Mouse (Mus musculus) neural tube, embryonic 14.5 days (tissue): ENCODE measurements at regions not wholly inside any gene's neighbourhood (a gene's known extent, or its start where the extent isn't known, plus 50 kb on each side); places are given as distances from the start of the nearest gene placed in this dataset.

Source experiments
- ATAC-seq: fragments of 200-750 bp; cut with Nextera tagmentation; 2 replicates; pipeline ENCODE4 v1.8.0; 2017; ENCODE audit warnings: low read depth, mild to moderate bottlenecking, moderate TSS enrichment, moderate library complexity
- H3K27ac ChIP-seq: fragments of 300-500 bp; sonication (generic); 2 replicates; pipeline ENCODE4 v1.5.1; 2014; ENCODE audit warnings: low read depth, mild to moderate bottlenecking, control low read depth, low read length, moderate library complexity, mixed read lengths
- H3K27me3 ChIP-seq: fragments of 300-500 bp; sonication (generic); 2 replicates; pipeline ENCODE4 v1.6.1; 2014; ENCODE audit warnings: low read length; ENCODE audit not compliant: control insufficient read depth, insufficient read depth
- H3K36me3 ChIP-seq: fragments of 300-500 bp; sonication (generic); 2 replicates; pipeline ENCODE4 v1.6.1; 2014; ENCODE audit warnings: low read length, mixed read lengths; ENCODE audit not compliant: control insufficient read depth, insufficient read depth
- H3K4me1 ChIP-seq: fragments of 300-500 bp; sonication (generic); 2 replicates; pipeline ENCODE4 v1.6.1; 2014; ENCODE audit warnings: low read length; ENCODE audit not compliant: control insufficient read depth, insufficient read depth
- H3K4me2 ChIP-seq: fragments of 300-500 bp; sonication (generic); 2 replicates; pipeline ENCODE4 v1.6.1; 2014; ENCODE audit warnings: mild to moderate bottlenecking, low read depth, low read length, control low read depth
- H3K4me3 ChIP-seq: fragments of 300-500 bp; sonication (generic); 2 replicates; pipeline ENCODE4 v1.5.1; 2014; ENCODE audit warnings: low read depth, low read length, control low read depth, mixed read lengths
- H3K9ac ChIP-seq: fragments of 300-500 bp; sonication (generic); replicated peaks from 2 replicates; pipeline ENCODE4 v1.6.1; 2014; ENCODE audit warnings: low read depth, mild to moderate bottlenecking, control low read depth, low read length, mixed read lengths
- H3K9me3 ChIP-seq: fragments of 300-500 bp; sonication (generic); 2 replicates; pipeline ENCODE4 v1.6.1; 2016; ENCODE audit warnings: low read length; ENCODE audit not compliant: control insufficient read depth
- WGBS: fragments of 180-500 bp; shearing (Covaris S2); extraction: QIAGEN DNeasy Blood & Tissue Kit; methylation state at CpG from one replicate; pipeline ENCODE4 v1.1.7; 2014; 5-methylcytosine and 5-hydroxymethylcytosine counted together

DNA sequence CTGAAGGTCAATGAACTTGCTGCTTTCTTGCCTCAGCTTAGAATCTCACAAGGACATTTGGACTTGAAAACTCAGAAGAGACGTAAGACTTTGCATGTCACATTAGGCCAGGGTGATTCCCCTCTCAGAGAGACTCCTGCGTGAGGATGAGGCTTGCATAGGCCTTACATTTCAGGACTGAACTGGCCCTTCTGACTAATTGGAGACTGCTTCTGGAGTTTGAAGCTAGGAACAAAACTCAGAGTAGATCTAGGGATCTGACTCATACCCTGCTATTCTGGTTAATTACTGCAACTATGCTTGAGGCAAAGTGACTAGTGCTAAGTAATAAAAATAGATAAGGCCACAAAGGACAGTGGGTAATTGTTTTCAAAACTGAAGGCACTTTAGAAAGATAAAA lies 365.2 kb upstream of the Stxbp6 start:
- WGBS, result 84% methylated on average over 2 of the region's 2 CpGs
- ATAC-seq, result no peak
- H3K9ac ChIP-seq, result no peak overlapping the region

DNA sequence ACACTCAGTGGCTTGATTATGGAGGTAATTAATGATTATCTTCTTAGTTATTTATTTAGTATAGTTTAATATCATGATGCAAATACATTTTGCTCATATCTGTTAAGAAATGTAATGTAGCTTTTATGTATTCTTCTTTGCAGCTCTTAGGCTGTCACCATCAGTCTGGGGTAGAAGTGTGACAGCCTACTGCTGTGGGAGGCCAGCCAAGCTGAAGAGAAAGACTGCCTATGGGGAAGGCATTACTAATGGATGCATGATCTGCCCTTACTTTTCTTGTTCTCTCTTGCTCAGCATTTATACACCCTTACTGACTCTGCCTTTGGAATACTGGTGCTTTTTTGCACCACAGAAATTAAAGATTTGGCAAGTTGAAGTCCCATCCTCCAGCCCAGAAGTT lies 362.8 kb upstream of the Stxbp6 start:
- Histone ChIP-seq H3K27ac (no peak overlapping the region), H3K27me3 (no peaks in the 10 kb centered on the region), H3K4me2 (no peak overlapping the region), H3K4me3 (no peak overlapping the region), H3K9ac (no peak overlapping the region), H3K36me3 (no peaks in the 10 kb centered on the region), H3K9me3 (no peaks in the 10 kb centered on the region), H3K4me1 (no peaks in the 10 kb centered on the region)
- no peak for ATAC-seq

More for the DNA sequence above, 365.2 kb upstream of the Stxbp6 start:
- H3K9me3 ChIP-seq, result no peaks in the 10 kb centered on the region
- H3K36me3 ChIP-seq, result no peaks in the 10 kb centered on the region
- H3K4me2 ChIP-seq, result no peak overlapping the region
- H3K4me1 ChIP-seq, result no peaks in the 10 kb centered on the region
- H3K27ac ChIP-seq, result no peak overlapping the region
- no peak overlapping the region for H3K4me3 ChIP-seq
- no peaks in the 10 kb centered on the region for H3K27me3 ChIP-seq

GRCm38 (mm10) chr12:45399436-45399835 lies 324.9 kb upstream of the Stxbp6 start:
- H3K27me3 ChIP-seq, result no peaks in the 10 kb centered on the region
- H3K4me3 ChIP-seq, result no peak overlapping the region
- H3K4me2 ChIP-seq, result no peak overlapping the region
- no peak for ATAC-seq
- H3K27ac ChIP-seq, result no peak overlapping the region
- H3K4me1 ChIP-seq, result no peaks in the 10 kb centered on the region
- no peaks in the 10 kb centered on the region for H3K36me3 ChIP-seq
- WGBS, result 81% methylated on average over 2 of the region's 2 CpGs
- H3K9me3 ChIP-seq, result no peaks in the 10 kb centered on the region
- H3K9ac ChIP-seq, result no peak overlapping the region

DNA sequence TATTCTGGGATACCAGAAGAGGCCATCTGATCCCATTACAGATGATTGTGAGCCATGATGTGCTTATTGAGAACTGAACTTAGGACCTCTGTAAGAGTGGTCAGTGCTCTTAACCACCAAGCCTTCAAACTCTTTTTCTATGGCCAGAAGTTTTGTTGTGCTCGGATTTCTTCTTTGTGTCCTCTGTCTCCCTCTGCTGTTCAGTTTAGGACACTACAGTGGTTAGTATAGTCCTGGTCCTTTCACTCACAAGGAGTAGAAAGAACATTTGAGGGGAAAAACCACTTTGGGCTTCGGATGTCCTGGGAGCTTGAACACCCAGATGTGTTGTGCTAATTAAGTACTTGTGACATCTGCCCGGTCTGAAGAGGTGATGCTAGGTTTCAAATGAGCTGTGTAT lies 310.4 kb upstream of the Stxbp6 start:
- Histone ChIP-seq H3K4me2 (no peak overlapping the region), H3K36me3 (no peaks in the 10 kb centered on the region), H3K9ac (no peak overlapping the region), H3K9me3 (no peaks in the 10 kb centered on the region), H3K4me3 (no peak overlapping the region), H3K27me3 (no peaks in the 10 kb centered on the region), H3K27ac (no peak overlapping the region), H3K4me1 (no peaks in the 10 kb centered on the region)
- WGBS, result 64% methylated on average over 3 of the region's 3 CpGs
- no peak for ATAC-seq
